Mouse (Mus musculus) forebrain, embryonic 12.5 days (tissue): ENCODE measurements around the gene Mob2. TPM values are rescaled to one million over a fixed set of nuclear protein-coding genes. Genes with fewer than 3 reads are reported as not detected.

Source experiments
- ATAC-seq: fragments of 200-750 bp; cut with Nextera tagmentation; 2 replicates; pipeline ENCODE4 v1.8.0; 2017; ENCODE audit warnings: moderate TSS enrichment; ENCODE audit not compliant: low FRiP score
- H3K27ac ChIP-seq: fragments of 300-500 bp; sonication (generic); 2 replicates; pipeline ENCODE4 v1.5.1; 2016; ENCODE audit warnings: mild to moderate bottlenecking
- H3K27me3 ChIP-seq: fragments of 300-500 bp; sonication (generic); 2 replicates; pipeline ENCODE4 v1.6.1; 2016; ENCODE audit warnings: mild to moderate bottlenecking
- H3K36me3 ChIP-seq: fragments of 300-500 bp; sonication (generic); replicated peaks from 2 replicates; pipeline ENCODE4 v1.6.1; 2016; ENCODE audit warnings: mild to moderate bottlenecking
- H3K4me1 ChIP-seq: fragments of 300-500 bp; sonication (generic); 2 replicates; pipeline ENCODE4 v1.6.1; 2016
- H3K4me2 ChIP-seq: fragments of 300-500 bp; sonication (generic); 2 replicates; pipeline ENCODE4 v1.6.1; 2016; ENCODE audit warnings: mild to moderate bottlenecking, moderate library complexity
- H3K4me3 ChIP-seq: fragments of 300-500 bp; sonication (generic); replicated peaks from 2 replicates; pipeline ENCODE4 v1.5.1; 2016; ENCODE audit warnings: mild to moderate bottlenecking
- H3K9ac ChIP-seq: fragments of 300-500 bp; sonication (generic); 2 replicates; pipeline ENCODE4 v1.6.1; 2016; ENCODE audit warnings: mild to moderate bottlenecking
- H3K9me3 ChIP-seq: fragments of 300-500 bp; sonication (generic); 2 replicates; pipeline ENCODE4 v1.6.1; 2016
- WGBS: fragments of 180-500 bp; shearing (Covaris S2); methylation state at CpG from one replicate; pipeline ENCODE4 v1.1.7; 2016; 5-methylcytosine and 5-hydroxymethylcytosine counted together
- polyA plus RNA-seq: library from polyadenylated mRNA; unstranded; fragments of >200 nt; fragmentation: Nextera tagmentation; extraction: Ambion mirVana; gene quantifications from 2 replicates; pipeline ENCODE4 v1.2.1, GENCODE M21; 2016

The Mob2 gene
- polyA plus RNA-seq, 1 experiment from 2014 or later: 46.9 TPM

DNA sequence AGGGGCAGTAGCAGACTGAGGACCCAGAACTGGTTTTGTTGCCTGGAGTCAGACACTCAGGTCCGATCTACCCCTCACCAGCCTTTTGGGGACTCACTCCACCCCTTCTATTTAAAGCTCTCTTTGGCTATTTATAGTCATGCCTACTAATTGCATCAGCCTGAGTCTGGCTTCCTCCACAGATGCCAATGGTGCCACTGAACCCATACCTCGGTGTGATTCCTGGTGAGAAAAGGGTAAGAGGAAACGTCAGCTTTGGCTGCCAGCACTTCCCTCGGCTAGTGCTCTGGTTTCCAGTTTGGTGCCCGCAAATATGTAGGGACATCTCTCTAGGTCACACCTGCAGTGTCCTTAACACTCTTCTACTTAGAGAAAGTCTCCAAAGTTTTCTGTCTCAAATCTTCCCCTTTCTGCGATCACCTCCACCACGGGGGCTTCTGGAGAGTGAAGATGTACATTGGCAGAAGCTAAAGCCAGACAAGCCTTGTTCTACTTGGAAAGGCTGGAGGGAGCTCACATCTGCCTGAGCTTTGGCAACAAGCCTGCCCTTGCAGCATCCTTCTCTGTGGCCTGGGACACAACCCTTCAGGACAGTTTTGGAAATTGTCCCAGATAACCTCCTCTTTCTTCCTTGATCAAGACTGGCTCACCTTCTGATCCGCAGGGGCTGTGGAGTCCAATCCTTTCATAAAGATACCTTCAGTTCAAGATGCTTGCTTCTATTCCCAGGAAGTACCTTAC lies 13.5 kb upstream of the Mob2 start:
- Histone ChIP-seq H3K27ac (no peak overlapping the region), H3K36me3 (peaks cover 3% of the 10 kb centered on the region; the same call in 1 of the 2 replicates), H3K9ac (no peak overlapping the region), H3K27me3 (0 out of 2 replicates have a peak, but pooled peaks cover 6% of the 10 kb centered on the region), H3K9me3 (0 out of 2 replicates have a peak, but pooled peaks cover 4% of the 10 kb centered on the region), H3K4me3 (no peak overlapping the region), H3K4me1 (peaks cover 4% of the 10 kb centered on the region; the same call in 1 of the 2 replicates), H3K4me2 (no peak overlapping the region)
- ATAC-seq: no peak
- WGBS: 74% methylated on average over 8 of the region's 8 CpGs

GRCm38 (mm10) chr7:142071717-142072116 lies 10.9 kb upstream of the Mob2 start:
- peaks cover 4% of the 10 kb centered on the region; the same call in 1 of the 2 replicates for H3K4me1 ChIP-seq
- no peak overlapping the region for H3K4me3 ChIP-seq
- no peak overlapping the region for H3K27ac ChIP-seq
- H3K4me2 ChIP-seq: no peak overlapping the region
- H3K9me3 ChIP-seq: 0 out of 2 replicates have a peak, but pooled peaks cover 4% of the 10 kb centered on the region
- H3K36me3 ChIP-seq: no peaks in the 10 kb centered on the region
- no peak overlapping the region for H3K9ac ChIP-seq
- H3K27me3 ChIP-seq: 0 out of 2 replicates have a peak, but pooled peaks cover 6% of the 10 kb centered on the region
- ATAC-seq: no peak

- ATAC-seq: peak; percentile 51
- WGBS: 6% methylated on average over 10 of the region's 10 CpGs
Measured at GRCm38 (mm10) chr7:142071212-142071578, 10.3 kb upstream of the Mob2 start.

DNA sequence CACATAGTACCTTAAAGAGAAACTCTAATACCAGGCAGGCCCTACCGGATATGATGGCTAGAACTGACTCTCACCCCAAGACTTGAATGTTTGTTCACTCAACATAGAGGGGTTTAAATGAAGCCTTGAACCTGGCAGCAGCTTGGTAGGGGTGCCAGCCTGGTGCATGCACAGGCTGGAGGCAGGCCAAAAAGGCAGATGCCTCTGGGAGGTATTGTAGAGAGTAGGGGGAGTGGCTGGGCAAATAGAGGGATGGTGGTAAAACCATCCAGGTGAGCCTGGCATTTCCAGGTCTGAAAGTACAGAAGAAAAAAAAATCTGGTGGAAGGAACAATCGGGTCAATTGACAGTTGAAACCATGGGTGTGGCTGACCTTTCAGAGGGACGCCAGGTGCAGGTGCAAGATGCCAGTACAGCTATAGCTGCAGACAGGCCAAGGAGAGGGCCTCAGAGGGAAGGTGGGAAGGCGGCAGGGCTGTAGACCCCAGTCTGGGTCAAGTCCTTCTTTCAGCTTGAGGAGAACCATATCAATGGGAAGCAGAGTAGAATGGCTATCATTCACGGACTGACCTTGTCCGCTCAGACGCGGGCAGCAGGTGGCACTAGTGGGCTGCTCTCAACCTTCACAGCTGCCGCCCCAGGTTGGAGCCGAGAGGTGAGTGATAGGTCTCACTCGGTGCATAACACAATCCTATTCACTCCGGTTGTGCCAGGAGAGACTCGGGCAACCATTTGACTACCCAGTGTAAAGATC lies 9.8 kb upstream of the Mob2 start:
- Histone ChIP-seq H3K4me1 (peaks cover 4% of the 10 kb centered on the region; the same call in 1 of the 2 replicates), H3K36me3 (no peaks in the 10 kb centered on the region), H3K4me3 (0 out of 2 replicates have a peak overlapping the region, but pooled peaks have one; percentile 11), H3K27ac (no peak overlapping the region), H3K27me3 (0 out of 2 replicates have a peak, but pooled peaks cover 4% of the 10 kb centered on the region), H3K9me3 (0 out of 2 replicates have a peak, but pooled peaks cover 4% of the 10 kb centered on the region), H3K4me2 (peak overlapping the region; percentile 45), H3K9ac (no peak overlapping the region; the same call in 1 of the 2 replicates)
- 16% methylated on average over 13 of the region's 13 CpGs for WGBS
- ATAC-seq: peak; percentile 82

More at GRCm38 (mm10) chr7:142071212-142071578, 10.3 kb upstream of the Mob2 start:
- H3K36me3 ChIP-seq: no peaks in the 10 kb centered on the region
- H3K9me3 ChIP-seq: 0 out of 2 replicates have a peak, but pooled peaks cover 4% of the 10 kb centered on the region
- no peak overlapping the region; the same call in 1 of the 2 replicates for H3K9ac ChIP-seq
- H3K4me3 ChIP-seq: 0 out of 2 replicates have a peak overlapping the region, but pooled peaks have one; percentile 11
- H3K27ac ChIP-seq: no peak overlapping the region
- peaks cover 4% of the 10 kb centered on the region; the same call in 1 of the 2 replicates for H3K4me1 ChIP-seq
- H3K4me2 ChIP-seq: peak overlapping the region; percentile 45
- 0 out of 2 replicates have a peak, but pooled peaks cover 6% of the 10 kb centered on the region for H3K27me3 ChIP-seq

DNA sequence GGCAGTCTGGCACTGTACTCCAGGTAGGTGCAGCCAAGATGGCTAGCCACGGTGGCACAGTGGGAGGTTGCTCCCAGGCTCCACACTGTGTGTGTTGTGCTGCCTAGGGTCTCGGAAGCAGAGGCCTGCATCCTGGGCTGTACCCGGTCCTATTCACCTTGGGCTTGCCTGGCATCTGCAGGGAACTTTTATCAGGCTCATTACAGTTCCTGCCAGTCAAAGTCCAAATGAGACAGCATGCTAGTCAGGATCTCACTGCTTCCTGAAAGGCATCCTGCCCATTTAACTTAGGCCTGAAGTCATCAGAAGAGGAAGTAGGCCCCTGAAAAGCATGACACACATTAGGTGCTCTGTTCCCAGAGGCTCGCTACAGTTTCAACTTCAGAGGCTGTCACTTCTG lies 7.6 kb upstream of the Mob2 start:
- ATAC-seq: no peak
- peaks cover 6% of the 10 kb centered on the region; the same call in 1 of the 2 replicates for H3K27me3 ChIP-seq
- H3K27ac ChIP-seq: no peak overlapping the region
- no peaks in the 10 kb centered on the region for H3K9me3 ChIP-seq
- H3K4me2 ChIP-seq: no peak overlapping the region
- H3K4me3 ChIP-seq: no peak overlapping the region
- peaks cover 4% of the 10 kb centered on the region; the same call in 1 of the 2 replicates for H3K4me1 ChIP-seq
- no peaks in the 10 kb centered on the region for H3K36me3 ChIP-seq
- 63% methylated on average over 4 of the region's 4 CpGs for WGBS
- no peak overlapping the region for H3K9ac ChIP-seq

- H3K27ac ChIP-seq: peak overlapping the region; percentile 71
- H3K9me3 ChIP-seq: no peaks in the 10 kb centered on the region
- WGBS: 2% methylated on average over 59 of the region's 66 CpGs
- H3K4me1 ChIP-seq: peaks cover 18% of the 10 kb centered on the region
- peak; percentile 63; the same call in 1 of the 2 replicates for ATAC-seq
- H3K4me2 ChIP-seq: peak overlapping the region; percentile 97
- H3K9ac ChIP-seq: peak overlapping the region; percentile 90
- H3K36me3 ChIP-seq: 0 out of 2 replicates have a peak, but pooled peaks cover 6% of the 10 kb centered on the region
- H3K4me3 ChIP-seq: peak overlapping the region; percentile 96
- peaks cover 9% of the 10 kb centered on the region; the same call in 1 of the 2 replicates for H3K27me3 ChIP-seq
Measured at GRCm38 (mm10) chr7:142060185-142060930, 507 bp downstream of the Mob2 start.

DNA sequence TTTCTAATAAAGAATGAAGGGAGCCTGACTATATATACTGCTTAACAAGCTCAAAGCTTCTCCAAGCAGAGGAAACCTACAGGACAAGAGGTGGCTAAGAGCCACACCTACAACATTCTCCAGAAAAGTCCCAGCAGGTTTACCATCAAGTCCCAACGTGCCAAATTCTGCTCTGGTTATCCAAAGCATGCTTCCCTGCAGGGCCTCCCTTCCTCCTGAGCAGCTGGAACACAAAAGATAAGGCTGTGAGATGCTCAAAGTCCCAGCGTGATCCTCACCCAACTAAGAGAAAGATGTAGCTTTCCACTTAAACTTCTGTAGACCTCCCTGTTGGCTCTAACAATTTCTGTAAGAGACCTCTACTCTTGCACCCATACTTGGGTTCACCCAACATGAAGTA lies 1.8 kb downstream of the Mob2 start:
- Histone ChIP-seq H3K36me3 (peaks cover 9% of the 10 kb centered on the region; the same call in 1 of the 2 replicates), H3K4me1 (peaks cover 18% of the 10 kb centered on the region), H3K27me3 (peaks cover 4% of the 10 kb centered on the region; the same call in 1 of the 2 replicates), H3K9ac (no peak overlapping the region), H3K4me3 (no peak overlapping the region), H3K9me3 (no peaks in the 10 kb centered on the region), H3K27ac (no peak overlapping the region), H3K4me2 (no peak overlapping the region)
- WGBS: 75% methylated on average over 2 of the region's 2 CpGs
- ATAC-seq: no peak

GRCm38 (mm10) chr7:142057121-142057520 lies 3.7 kb downstream of the Mob2 start:
- Histone ChIP-seq H3K27ac (no peak overlapping the region), H3K4me2 (no peak overlapping the region), H3K4me3 (no peak overlapping the region), H3K9ac (no peak overlapping the region), H3K4me1 (peaks cover 18% of the 10 kb centered on the region), H3K36me3 (peaks cover 9% of the 10 kb centered on the region; the same call in 1 of the 2 replicates), H3K27me3 (peaks cover 4% of the 10 kb centered on the region; the same call in 1 of the 2 replicates), H3K9me3 (no peaks in the 10 kb centered on the region)
- 80% methylated on average over 1 of the region's 1 CpGs for WGBS
- no peak for ATAC-seq

- H3K27ac ChIP-seq: no peak overlapping the region
- H3K9ac ChIP-seq: no peak overlapping the region
- ATAC-seq: no peak
- H3K4me1 ChIP-seq: peaks cover 17% of the 10 kb centered on the region
- H3K36me3 ChIP-seq: peaks cover 9% of the 10 kb centered on the region; the same call in 1 of the 2 replicates
- WGBS: 92% methylated on average over 1 of the region's 1 CpGs
- no peak overlapping the region for H3K4me2 ChIP-seq
- H3K27me3 ChIP-seq: peaks cover 4% of the 10 kb centered on the region; the same call in 1 of the 2 replicates
- H3K4me3 ChIP-seq: no peak overlapping the region
- no peaks in the 10 kb centered on the region for H3K9me3 ChIP-seq
Measured at GRCm38 (mm10) chr7:142056601-142057061, 4.2 kb downstream of the Mob2 start.

DNA sequence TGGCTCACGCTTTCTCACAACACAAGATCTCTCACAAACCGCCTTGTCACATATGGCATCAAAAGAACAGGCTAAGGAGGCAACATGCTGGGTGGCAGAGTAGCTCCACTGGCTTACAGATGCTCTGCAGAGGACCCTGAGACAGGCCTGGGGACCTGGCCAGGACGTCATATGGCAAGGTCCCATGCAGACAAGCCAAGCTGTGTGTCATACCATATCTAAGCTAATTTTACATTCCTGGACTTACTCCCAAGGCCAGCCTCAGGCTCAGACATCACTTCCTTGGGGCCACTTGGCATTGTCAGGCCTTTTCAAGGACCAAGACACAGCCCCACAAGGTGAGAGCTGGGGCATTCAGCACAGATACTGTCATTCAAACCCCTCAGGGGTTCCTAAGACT lies 5.4 kb downstream of the Mob2 start:
- no peak overlapping the region for H3K4me2 ChIP-seq
- WGBS: 88% methylated on average over 3 of the region's 3 CpGs
- H3K4me1 ChIP-seq: peaks cover 11% of the 10 kb centered on the region
- H3K27me3 ChIP-seq: no peaks in the 10 kb centered on the region
- H3K36me3 ChIP-seq: peaks cover 9% of the 10 kb centered on the region; the same call in 1 of the 2 replicates
- no peak for ATAC-seq
- no peak overlapping the region for H3K9ac ChIP-seq
- no peak overlapping the region for H3K4me3 ChIP-seq
- no peak overlapping the region for H3K27ac ChIP-seq
- H3K9me3 ChIP-seq: no peaks in the 10 kb centered on the region

DNA sequence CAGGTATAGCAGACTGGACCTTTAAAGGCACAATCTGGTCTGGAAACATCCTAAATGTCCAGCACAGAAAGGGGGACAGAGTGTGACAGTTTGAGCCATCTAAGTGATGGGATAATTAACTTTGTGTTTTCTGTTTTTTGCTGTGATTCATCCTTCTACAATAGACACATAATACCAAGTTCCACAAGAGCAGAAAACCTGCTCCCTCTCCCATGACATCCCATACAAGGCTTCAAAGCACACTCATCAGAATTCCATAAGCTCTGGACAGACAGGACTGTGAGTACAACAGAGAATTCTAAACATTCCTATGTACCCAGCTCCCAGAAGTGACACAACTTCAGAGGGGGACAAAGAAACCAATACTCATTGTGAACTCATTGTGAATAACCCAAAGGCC lies 10.3 kb downstream of the Mob2 start:
- no peak overlapping the region for H3K4me2 ChIP-seq
- H3K27ac ChIP-seq: no peak overlapping the region
- no peak for ATAC-seq
- H3K9me3 ChIP-seq: no peaks in the 10 kb centered on the region
- no peak overlapping the region for H3K4me3 ChIP-seq
- peaks cover under 1% of the 10 kb centered on the region; the same call in 1 of the 2 replicates for H3K4me1 ChIP-seq
- peaks cover 5% of the 10 kb centered on the region; the same call in 1 of the 2 replicates for H3K36me3 ChIP-seq
- H3K27me3 ChIP-seq: no peaks in the 10 kb centered on the region
- H3K9ac ChIP-seq: no peak overlapping the region
